Mouse (Mus musculus): ENCODE results near the gene Apol8. TPM values are rescaled to one million over a fixed set of nuclear protein-coding genes. Genes with fewer than 3 reads are reported as not detected.

The Apol8 gene
- 1 to 10 TPM; 1.7 to 4.8 TPM for total RNA-seq (2021)
- long read RNA-seq, experiment 1 = 0 reads
- long read RNA-seq, experiment 2, partial matches to known transcripts = 0 of 4 reads
- long read RNA-seq, experiment 2, other reads (novel, unspliced or antisense) = 3 of 4 reads

- DNase-seq (ENCODE audit: low spot score in 2 of 2) = no peak
Observed at GRCm38 (mm10) chr15:77756848-77757247, at the start of gene Apol8. Gene Apol8, minus strand, starts transcription at chr15:77757003.

- DNase-seq (ENCODE audit: low spot score in 2 of 2) = no peak
Observed at GRCm38 (mm10) chr15:77805657-77806056, 48.9 kb upstream of the Apol8 start.

GRCm38 (mm10) chr15:77804949-77805348, 48.1 kb upstream of the Apol8 start:
- DNase-seq (ENCODE audit: low spot score in 2 of 2) = no peak

GRCm38 (mm10) chr15:77804460-77804859, 47.7 kb upstream of the Apol8 start:
- no peak for DNase-seq (ENCODE audit: low spot score in 2 of 2)

DNA sequence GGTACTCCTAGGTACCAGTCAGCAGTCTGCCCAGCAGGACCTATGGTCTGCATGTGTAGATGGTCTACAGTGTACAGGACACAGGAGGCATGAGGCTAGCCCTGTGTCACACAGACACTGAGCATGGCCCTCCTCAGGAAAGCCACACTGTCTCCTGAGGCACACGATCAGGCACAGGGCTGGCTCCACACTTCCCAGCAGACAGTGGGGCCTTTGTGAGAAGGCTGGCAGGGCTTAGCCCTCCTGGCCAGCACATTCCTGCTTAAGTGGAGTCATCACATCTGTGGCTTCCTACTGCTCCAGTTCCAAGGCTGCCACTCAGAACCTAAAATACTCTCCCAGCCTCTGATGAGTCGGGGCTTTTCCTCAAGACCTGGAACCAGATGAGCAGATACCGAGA, 46.9 kb upstream of the Apol8 start:
- DNase-seq (ENCODE audit: low spot score in 2 of 2) = no peak

GRCm38 (mm10) chr15:77802992-77803391, 46.2 kb upstream of the Apol8 start:
- no peak for DNase-seq (ENCODE audit: low spot score in 2 of 2)

GRCm38 (mm10) chr15:77801188-77801587, 44.4 kb upstream of the Apol8 start:
- no peak for DNase-seq (ENCODE audit: low spot score in 2 of 2)

DNA sequence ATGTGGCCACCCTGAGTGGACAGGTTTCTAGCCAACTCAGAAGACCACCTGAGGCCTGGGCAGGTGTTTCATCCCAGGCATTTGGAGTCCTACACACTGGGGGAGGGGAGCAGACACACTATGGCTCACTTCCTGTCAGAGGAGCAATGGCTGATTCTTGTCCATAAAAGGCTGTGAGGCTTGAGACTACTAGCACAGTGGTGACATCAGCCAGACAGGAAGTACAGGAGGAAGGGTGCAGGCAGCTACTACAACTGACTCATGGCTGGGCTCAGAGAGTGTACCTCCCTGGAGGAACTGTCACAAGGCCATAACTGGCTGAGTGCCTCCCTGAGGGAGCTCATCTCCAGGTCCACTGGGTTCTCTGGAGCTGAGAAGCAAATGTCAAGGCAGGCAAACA, 43.7 kb upstream of the Apol8 start:
- DNase-seq (ENCODE audit: low spot score in 2 of 2) = peak in 1 of 2 experiments; percentile 40

DNA sequence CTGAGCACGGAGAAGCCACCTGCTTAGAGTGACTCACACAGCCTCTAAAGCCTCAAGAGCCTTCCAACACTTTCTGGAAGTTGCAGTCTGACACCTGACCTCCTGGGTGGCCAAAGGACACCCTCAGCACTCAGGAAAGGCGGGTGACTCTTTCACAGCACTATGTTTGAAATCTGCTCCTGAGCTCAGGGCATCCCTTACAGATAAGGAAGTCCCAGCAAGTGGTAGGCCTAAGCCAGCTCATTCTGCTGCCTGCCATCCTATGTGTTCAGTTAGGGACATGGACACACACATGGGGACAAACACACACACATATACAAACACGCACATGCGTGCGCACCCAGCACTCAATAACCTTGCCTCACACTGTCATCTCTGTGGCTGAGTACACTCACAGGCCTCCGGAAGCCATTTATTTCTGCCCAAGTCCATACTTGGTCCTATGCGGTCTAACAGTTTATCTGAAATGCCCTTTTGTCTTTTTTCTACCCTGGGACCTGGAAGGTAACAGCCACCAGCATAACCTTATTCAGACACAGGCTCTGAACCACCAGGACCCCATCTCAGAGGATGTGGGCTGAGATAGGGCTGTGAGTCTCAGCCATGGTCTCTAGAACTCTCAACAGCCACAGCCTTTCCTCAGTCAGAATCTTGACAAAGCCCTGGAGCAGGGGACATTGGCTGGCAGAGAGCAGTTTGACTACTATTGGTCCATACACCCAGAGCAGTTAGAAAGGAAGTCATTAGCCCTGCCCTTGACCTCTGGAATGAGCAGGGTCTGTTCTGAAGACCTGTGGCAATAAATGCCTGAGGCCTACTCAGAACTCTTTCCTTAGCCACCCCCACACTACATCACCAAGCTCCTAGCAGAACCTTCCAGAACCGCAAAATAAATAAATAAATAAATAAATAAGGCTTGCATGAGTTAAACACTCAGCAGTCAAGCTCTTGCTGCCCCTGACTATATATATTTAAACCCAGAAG, 43.0 kb upstream of the Apol8 start:
- no peak for DNase-seq (ENCODE audit: low spot score in 2 of 2)

- DNase-seq (ENCODE audit: low spot score in 2 of 2) = no peak
Observed at GRCm38 (mm10) chr15:77798664-77799490, 42.1 kb upstream of the Apol8 start.

- DNase-seq (ENCODE audit: low spot score in 2 of 2) = peak in 1 of 2 experiments; percentile 31
Observed at GRCm38 (mm10) chr15:77797609-77798411, 41.0 kb upstream of the Apol8 start.

- DNase-seq (ENCODE audit: low spot score in 2 of 2) = no peak
Observed at GRCm38 (mm10) chr15:77796409-77797035, 39.7 kb upstream of the Apol8 start.

GRCm38 (mm10) chr15:77794908-77795356, 38.1 kb upstream of the Apol8 start:
- DNase-seq (ENCODE audit: low spot score in 2 of 2) = no peak

DNA sequence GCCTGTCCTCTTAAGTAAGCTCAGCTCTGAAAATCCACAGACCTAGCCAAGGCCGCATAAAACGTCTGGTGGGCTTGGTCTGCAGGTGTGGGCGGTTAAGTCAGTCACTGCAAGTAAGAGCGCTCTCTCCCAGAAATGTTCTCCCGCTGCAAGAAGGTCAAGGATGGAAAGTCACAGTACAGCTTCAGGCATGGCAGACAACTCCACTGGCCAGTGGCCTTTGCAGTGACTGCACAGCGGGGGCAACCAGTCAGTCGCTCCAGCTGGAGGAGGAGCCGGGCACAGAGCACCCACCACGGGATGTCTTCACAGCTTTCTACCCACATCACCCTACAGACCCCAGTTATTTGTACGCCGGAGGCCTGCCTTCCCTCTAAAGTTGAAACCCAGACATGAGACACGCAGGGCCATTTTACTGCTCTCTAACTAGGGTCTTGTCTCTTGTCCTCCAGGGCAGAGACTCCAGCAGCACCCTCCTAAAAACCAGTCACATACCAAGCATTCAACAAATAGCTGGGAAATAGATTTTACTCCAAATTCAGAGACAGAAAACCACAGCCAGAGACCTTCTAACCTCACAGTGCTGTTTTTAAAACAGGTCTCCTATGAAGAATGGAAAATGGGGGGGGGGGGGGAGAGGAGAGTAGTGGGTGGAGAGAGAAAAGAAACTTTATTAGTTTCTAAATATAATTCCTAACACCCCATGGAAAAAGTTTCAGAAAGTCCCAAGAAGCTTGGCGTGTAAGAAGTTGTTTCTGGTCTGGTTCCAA, 37.5 kb upstream of the Apol8 start:
- no peak for DNase-seq (ENCODE audit: low spot score in 2 of 2)

DNA sequence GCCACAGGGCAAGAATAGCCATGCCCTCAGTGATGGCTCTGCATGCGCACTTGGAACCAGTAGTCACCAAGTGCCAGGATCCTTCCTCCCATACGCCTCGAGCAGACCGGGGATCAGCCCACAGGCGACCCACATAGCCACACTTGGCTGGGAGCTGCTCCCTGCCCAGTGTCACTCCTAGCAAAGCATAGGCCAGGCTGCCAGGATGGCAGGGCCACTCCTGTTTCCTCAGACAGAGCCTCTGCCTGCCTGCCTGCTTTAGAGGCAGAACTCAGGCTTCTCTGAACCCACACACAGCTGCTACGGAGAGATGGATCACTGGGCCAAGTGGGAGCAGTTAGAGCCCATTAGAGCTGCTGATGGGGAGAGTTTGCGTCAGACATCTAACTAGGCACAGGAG, 36.8 kb upstream of the Apol8 start:
- DNase-seq (ENCODE audit: low spot score in 2 of 2) = no peak

DNA sequence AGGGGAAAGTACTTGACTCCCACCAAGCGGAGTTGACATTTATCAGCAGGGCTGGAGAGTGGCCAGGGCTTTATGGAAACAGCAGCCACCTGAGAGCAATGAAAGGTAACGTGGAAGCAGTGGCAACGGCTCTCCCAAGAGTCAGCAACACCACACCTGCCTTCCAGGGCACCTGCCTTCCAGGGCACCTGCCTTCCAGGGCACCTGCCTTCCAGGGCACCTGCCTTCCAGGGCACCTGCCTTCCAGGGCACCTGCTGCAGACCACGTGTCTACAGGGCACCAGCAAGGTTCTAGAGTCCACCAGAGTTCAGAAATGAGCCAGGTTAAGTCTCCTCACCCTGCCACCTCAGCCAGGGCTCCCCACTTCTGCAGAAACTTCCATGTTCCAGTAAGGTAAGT, 36.3 kb upstream of the Apol8 start:
- DNase-seq (ENCODE audit: low spot score in 2 of 2) = no peak

- DNase-seq (ENCODE audit: low spot score in 2 of 2) = no peak
Observed at GRCm38 (mm10) chr15:77792056-77792455, 35.3 kb upstream of the Apol8 start.

DNA sequence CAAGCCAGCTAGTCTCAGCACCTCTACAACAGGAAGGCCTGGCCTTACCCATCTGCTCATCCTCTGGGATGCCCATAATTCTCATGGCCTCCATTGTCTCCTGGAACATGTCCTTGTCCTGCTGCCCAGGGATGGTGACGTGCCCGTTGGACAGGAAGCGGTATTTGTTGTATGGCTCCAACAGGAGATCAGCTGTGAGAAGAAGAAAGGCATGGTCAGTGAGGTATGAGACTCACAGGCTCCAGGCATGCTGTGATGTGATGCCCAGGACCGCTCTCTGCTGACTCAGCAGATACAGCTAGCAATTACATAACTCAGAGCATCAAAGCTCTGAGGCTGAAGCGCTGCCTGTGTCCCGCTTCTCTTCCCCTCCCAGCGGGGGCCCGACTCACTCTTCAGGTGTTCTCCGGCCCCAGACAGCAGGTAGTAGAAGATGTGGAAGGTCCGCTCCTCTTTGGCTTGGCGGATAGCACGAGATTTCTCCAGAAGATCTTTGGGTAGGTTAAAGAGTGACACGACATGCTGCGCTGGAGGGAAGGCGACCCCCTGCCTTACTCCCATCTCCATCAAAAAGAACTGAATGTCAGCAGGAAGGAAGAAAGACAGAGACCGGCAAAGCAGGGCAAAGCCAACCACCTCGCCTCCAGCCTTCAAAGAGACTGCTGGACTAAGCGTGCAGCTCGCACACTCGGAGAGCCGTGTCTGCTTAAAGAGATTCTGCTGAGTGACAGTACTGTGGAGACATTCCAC, 34.0 kb upstream of the Apol8 start:
- no peak for DNase-seq (ENCODE audit: low spot score in 2 of 2)

GRCm38 (mm10) chr15:77789186-77789585, 32.4 kb upstream of the Apol8 start:
- no peak for DNase-seq (ENCODE audit: low spot score in 2 of 2)

Measured in adrenal gland, postnatal 4 days (tissue).